Mouse (Mus musculus) heart, adult 2 months (tissue): ENCODE measurements at regions not wholly inside any gene's neighbourhood (a gene's known extent, or its start where the extent isn't known, plus 50 kb on each side); places are given as distances from the start of the nearest gene placed in this dataset.

Experiments used
- DNase-seq, 2 experiments: peaks; one replicate each; pipeline ENCODE4 v3.0.0; 2021
- H3K27ac ChIP-seq: fragments of 200-600 bp; 2 replicates; pipeline ENCODE4 v1.8.1; 2022
- H3K27me3 ChIP-seq: fragments of 200-500 bp; 2 replicates; pipeline ENCODE4 v1.6.1; 2012; ENCODE audit warnings: mild to moderate bottlenecking, low read length, inconsistent platforms, mixed read lengths; ENCODE audit not compliant: control insufficient read depth, insufficient read depth
- H3K36me3 ChIP-seq: fragments of 200-500 bp; 2 replicates; pipeline ENCODE4 v1.6.1; 2012; ENCODE audit warnings: low read length, inconsistent platforms; ENCODE audit not compliant: control insufficient read depth, insufficient read depth
- H3K4me1 ChIP-seq: fragments of 200-500 bp; 2 replicates; pipeline ENCODE4 v1.6.1; 2011; ENCODE audit warnings: low read length; ENCODE audit not compliant: control insufficient read depth, insufficient read depth
- H3K4me3 ChIP-seq: fragments of 200-600 bp; 2 replicates; pipeline ENCODE4 v1.8.1; 2022
- H3K79me2 ChIP-seq: fragments of 200-500 bp; replicated peaks from 2 replicates; pipeline ENCODE4 v1.6.1; 2012; ENCODE audit warnings: mild to moderate bottlenecking, inconsistent platforms, low read length, moderate library complexity, mixed read lengths; ENCODE audit not compliant: control insufficient read depth, insufficient read depth
- H3K9ac ChIP-seq: fragments of 200-500 bp; 2 replicates; pipeline ENCODE4 v1.6.1; 2012; ENCODE audit warnings: low read depth, mild to moderate bottlenecking, control low read depth, inconsistent platforms, low read length, mixed read lengths
- CTCF ChIP-seq: fragments of 200-600 bp; IDR thresholded peaks from 2 replicates; pipeline ENCODE4 v1.8.1; 2022; ENCODE audit warnings: antibody characterized with exemption, mild to moderate bottlenecking, moderate library complexity
- EP300 ChIP-seq: fragments of 200-500 bp; IDR thresholded peaks from 2 replicates; pipeline ENCODE4 v1.6.1; 2011; ENCODE audit warnings: low read depth, low read length, control low read depth; ENCODE audit not compliant: insufficient read depth
- POLR2A ChIP-seq: fragments of 200-500 bp; IDR thresholded peaks from 2 replicates; pipeline ENCODE4 v1.6.1; 2011; ENCODE audit warnings: mild to moderate bottlenecking, low read depth, low read length, control low read depth; ENCODE audit not compliant: insufficient read depth
- WGBS: fragments of 180-500 bp; shearing (Covaris S2); methylation state at CpG from one replicate; pipeline ENCODE4 v1.1.7; 2018; 5-methylcytosine and 5-hydroxymethylcytosine counted together
- intact Hi-C: fragments of 180-260 bp; cut with DNase I; formaldehyde crosslinking; loops from one replicate; pipeline ENCODE4 v1.15.1; 2025

- DNase-seq = peak; percentile 91 to 92
- Histone ChIP-seq H3K36me3 (no peaks in the 10 kb centered on the region), H3K27ac (peak overlapping the region; percentile 97), H3K4me3 (peak overlapping the region; percentile 74), H3K4me1 (no peaks in the 10 kb centered on the region), H3K27me3 (no peaks in the 10 kb centered on the region), H3K79me2 (no peaks in the 10 kb centered on the region), H3K9ac (peak overlapping the region; percentile 62)
- WGBS = under 1% methylated on average over 17 of the region's 17 CpGs
- intact Hi-C loops = loop anchor here (1.0 to 10.0 kb wide), 4 partner anchors 558 to 1099 kb away; partner anchors contain the start of gene Btg1
- TF ChIP-seq POLR2A (no peak), EP300 (peak; percentile 77; the same call in 1 of the 2 replicates), CTCF (peak; percentile 88)
Observed at GRCm38 (mm10) chr10:97312978-97313377, 166.4 kb upstream of the Dcn start.

GRCm38 (mm10) chr10:97313407-97313901 lies 166.0 kb upstream of the Dcn start:
- Histone ChIP-seq H3K79me2 (no peaks in the 10 kb centered on the region), H3K27me3 (no peaks in the 10 kb centered on the region), H3K36me3 (no peaks in the 10 kb centered on the region), H3K4me3 (peak overlapping the region; percentile 74), H3K4me1 (no peaks in the 10 kb centered on the region), H3K27ac (peak overlapping the region; percentile 97), H3K9ac (peak overlapping the region; percentile 62)
- DNase-seq = peak; percentile 82 to 90
- TF ChIP-seq POLR2A (peak; percentile 76; the same call in 1 of the 2 replicates), CTCF (no peak), EP300 (0 out of 2 replicates have a peak, but pooled peaks have one; percentile 51)
- intact Hi-C loops = loop anchor here (1.0 to 10.0 kb wide), 4 partner anchors 559 to 1099 kb away; partner anchors contain the start of gene Btg1
- under 1% methylated on average over 13 of the region's 13 CpGs for WGBS

- H3K27ac ChIP-seq = no peak overlapping the region
- no peak overlapping the region for H3K9ac ChIP-seq
- no peaks in the 10 kb centered on the region for H3K27me3 ChIP-seq
- H3K79me2 ChIP-seq = no peaks in the 10 kb centered on the region
- 71% methylated on average over 2 of the region's 2 CpGs for WGBS
- H3K4me3 ChIP-seq = no peak overlapping the region
- TF ChIP-seq EP300 = no peak
- no peak for TF ChIP-seq CTCF
- no peak for TF ChIP-seq POLR2A
- intact Hi-C loops = no loop called here
- H3K4me1 ChIP-seq = no peaks in the 10 kb centered on the region
- H3K36me3 ChIP-seq = no peaks in the 10 kb centered on the region
- no peak for DNase-seq
Observed at GRCm38 (mm10) chr10:97332639-97333038, 146.8 kb upstream of the Dcn start.

GRCm38 (mm10) chr10:97334044-97334443 lies 145.4 kb upstream of the Dcn start:
- Histone ChIP-seq H3K9ac (no peak overlapping the region), H3K4me1 (no peaks in the 10 kb centered on the region), H3K36me3 (no peaks in the 10 kb centered on the region), H3K27ac (no peak overlapping the region), H3K4me3 (no peak overlapping the region), H3K27me3 (no peaks in the 10 kb centered on the region), H3K79me2 (no peaks in the 10 kb centered on the region)
- no peak for DNase-seq
- TF ChIP-seq POLR2A (no peak), CTCF (no peak), EP300 (no peak)
- intact Hi-C loops = no loop called here

DNA sequence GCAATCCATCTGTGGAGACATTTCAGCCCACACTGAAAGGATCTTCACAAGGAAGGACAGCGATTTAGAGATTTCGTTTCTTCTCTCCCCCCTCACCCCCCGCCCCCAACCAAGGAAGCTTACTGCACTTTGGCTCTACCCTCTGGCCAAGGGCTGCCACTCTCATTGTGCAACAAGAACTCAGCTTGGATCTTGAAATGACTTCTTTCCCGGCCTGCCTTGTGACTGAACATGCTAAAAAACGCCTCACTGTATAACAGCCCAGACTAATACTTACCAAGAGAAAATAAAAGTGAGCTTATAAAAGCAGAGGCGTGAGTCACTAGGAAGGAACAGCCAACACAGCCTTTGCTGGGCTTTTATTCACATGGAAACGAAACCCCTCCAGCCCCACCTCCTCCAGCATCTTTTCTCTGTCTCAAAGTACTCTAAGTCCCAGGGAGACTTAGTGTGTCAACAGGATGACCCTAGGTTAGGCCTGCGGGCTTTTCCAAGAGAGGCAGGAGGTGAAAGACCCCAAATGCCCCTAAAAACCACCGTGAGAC lies 144.7 kb upstream of the Dcn start:
- Histone ChIP-seq H3K79me2 (no peaks in the 10 kb centered on the region), H3K4me1 (no peaks in the 10 kb centered on the region), H3K9ac (no peak overlapping the region), H3K36me3 (no peaks in the 10 kb centered on the region), H3K27ac (no peak overlapping the region), H3K4me3 (no peak overlapping the region), H3K27me3 (no peaks in the 10 kb centered on the region)
- WGBS = 71% methylated on average over 9 of the region's 9 CpGs
- TF ChIP-seq CTCF = no peak
- TF ChIP-seq POLR2A = no peak
- no peak for TF ChIP-seq EP300
- intact Hi-C loops = no loop called here
- DNase-seq = no peak

GRCm38 (mm10) chr10:97338033-97338692 lies 141.2 kb upstream of the Dcn start:
- 77% methylated on average over 6 of the region's 6 CpGs for WGBS

More at GRCm38 (mm10) chr10:97338033-97338692, 141.2 kb upstream of the Dcn start:
- DNase-seq = no peak
- Histone ChIP-seq H3K4me3 (no peak overlapping the region), H3K4me1 (no peaks in the 10 kb centered on the region; the same call in 1 of the 2 replicates), H3K79me2 (no peaks in the 10 kb centered on the region), H3K9ac (no peak overlapping the region), H3K27ac (no peak overlapping the region), H3K36me3 (no peaks in the 10 kb centered on the region), H3K27me3 (no peaks in the 10 kb centered on the region)
- intact Hi-C loops = loop anchor here (2.0 kb wide), 2 partner anchors 1125 to 1205 kb away; no protein-coding TSS in a partner anchor
- TF ChIP-seq POLR2A = no peak
- TF ChIP-seq CTCF = no peak
